Mouse (Mus musculus) ovary, postnatal 36 days (tissue): Measurements from ENCODE around the gene Prkab2.

Source experiments
- DNase-seq: peaks from one replicate; pipeline ENCODE4 v3.0.0; 2022; ENCODE audit warnings: low spot score, mixed read lengths

Prkab2 gene

GRCm38 (mm10) chr3:97657655-97658411 is at the start of gene Prkab2:
Gene Prkab2, plus strand, starts transcription at chr3:97658193.
- DNase-seq = peak; percentile 99

- DNase-seq = peak; percentile 26
Measured at GRCm38 (mm10) chr3:97609201-97609844, 48.7 kb upstream of the Prkab2 start.

- peak; percentile 94 for DNase-seq
Measured at GRCm38 (mm10) chr3:97609845-97610410, 48.1 kb upstream of the Prkab2 start, which contains the start of gene Chd1l. Gene Chd1l, minus strand, starts transcription at chr3:97610203.

- DNase-seq = no peak
Measured at GRCm38 (mm10) chr3:97611021-97611420, 47.0 kb upstream of the Prkab2 start.

- DNase-seq = no peak
Measured at GRCm38 (mm10) chr3:97615154-97615553, 42.8 kb upstream of the Prkab2 start.

- DNase-seq = no peak
Measured at GRCm38 (mm10) chr3:97615933-97616332, 42.1 kb upstream of the Prkab2 start.

- DNase-seq = no peak
Measured at GRCm38 (mm10) chr3:97617091-97617825, 40.7 kb upstream of the Prkab2 start.

GRCm38 (mm10) chr3:97617899-97618298 is 40.1 kb upstream of the Prkab2 start:
- no peak for DNase-seq

GRCm38 (mm10) chr3:97620657-97621056 is 37.3 kb upstream of the Prkab2 start:
- DNase-seq = no peak

- no peak for DNase-seq
Measured at GRCm38 (mm10) chr3:97624611-97625010, 33.4 kb upstream of the Prkab2 start.

- DNase-seq = no peak
Measured at GRCm38 (mm10) chr3:97627893-97628292, 30.1 kb upstream of the Prkab2 start.

- DNase-seq = peak; percentile 77
Measured at GRCm38 (mm10) chr3:97628391-97629001, 29.5 kb upstream of the Prkab2 start, which contains the start of gene Fmo5. Gene Fmo5, plus strand, starts transcription at chr3:97628804.

GRCm38 (mm10) chr3:97629941-97630340 is 28.1 kb upstream of the Prkab2 start:
- DNase-seq = no peak

GRCm38 (mm10) chr3:97630746-97631145 is 27.2 kb upstream of the Prkab2 start:
- no peak for DNase-seq

- DNase-seq = no peak
Measured at GRCm38 (mm10) chr3:97631258-97631860, 26.6 kb upstream of the Prkab2 start.

GRCm38 (mm10) chr3:97633456-97633855 is 24.5 kb upstream of the Prkab2 start:
- no peak for DNase-seq

- peak; percentile 26 for DNase-seq
Measured at GRCm38 (mm10) chr3:97634288-97634761, 23.7 kb upstream of the Prkab2 start.

GRCm38 (mm10) chr3:97641396-97641795 is 16.6 kb upstream of the Prkab2 start:
- no peak for DNase-seq

GRCm38 (mm10) chr3:97642001-97642400 is 16.0 kb upstream of the Prkab2 start:
- no peak for DNase-seq

GRCm38 (mm10) chr3:97648518-97648917 is 9.5 kb upstream of the Prkab2 start:
- no peak for DNase-seq

- no peak for DNase-seq
Measured at GRCm38 (mm10) chr3:97649022-97649421, 9.0 kb upstream of the Prkab2 start.
